Mouse (Mus musculus): ENCODE results near the gene Fig4. TPM values are rescaled to one million over a fixed set of nuclear protein-coding genes. Genes with fewer than 3 reads are reported as not detected.

Gene Fig4
- total and polyA plus RNA-seq, 3 experiments: 21.4 to 27.4 TPM; not detected in 1

- Histone ChIP-seq H3K27me3 (ENCODE audit: control insufficient read depth in 1 of 2, insufficient read depth in 2 of 2, low read length in 2 of 2) (no peaks in the 10 kb centered on the region), H3K9me3 (replicated peaks; ENCODE audit: insufficient read depth, low read length) (no peaks in the 10 kb centered on the region), H3K4me3 (ENCODE audit: control insufficient read depth in 1 of 2, insufficient read depth in 1 of 2, low read depth in 2 of 2, low read length in 2 of 2) (no peak overlapping the region), H3K4me1 (ENCODE audit: control insufficient read depth in 1 of 2, insufficient read depth in 2 of 2, low read length in 2 of 2) (peaks cover 7 to 38% of the 10 kb centered on the region in 2 experiments), H3K36me3 (ENCODE audit: control insufficient read depth in 1 of 2, insufficient read depth in 2 of 2, low read length in 2 of 2) (peaks cover 0 to 38% of the 10 kb centered on the region in 2 experiments; a peak in 2 of 4 replicates), H3K79me2 (ENCODE audit: control insufficient read depth, insufficient read depth, low read length, poor library complexity) (no peaks in the 10 kb centered on the region), H3K27ac (ENCODE audit: control insufficient read depth, low read depth, low read length) (peak overlapping the region; percentile 62), H3K9ac (ENCODE audit: control insufficient read depth, low read depth, low read length, poor library complexity, severe bottlenecking) (no peak overlapping the region)
- no peak for DNase-seq (ENCODE audit: low read depth, low spot score)
- no peak for TF ChIP-seq RCOR1 (IDR thresholded peaks at IDR 0.05; ENCODE audit: low read depth, low read length)
- TF ChIP-seq KAT2A (conservative IDR thresholded peaks at IDR 0.05; ENCODE audit: low read depth, low read length): no peak
- no peak for TF ChIP-seq ELF1 (IDR thresholded peaks at IDR 0.05; ENCODE audit: low read depth, low read length)
- no peak for TF ChIP-seq ZMIZ1 (IDR thresholded peaks at IDR 0.05; ENCODE audit: low read depth, low read length)
Measured at GRCm38 (mm10) chr10:41205647-41206046, 97.4 kb downstream of the Fig4 start.

GRCm38 (mm10) chr10:41204637-41205315 is 98.3 kb downstream of the Fig4 start:
- no peaks in the 10 kb centered on the region for H3K79me2 ChIP-seq (ENCODE audit: control insufficient read depth, insufficient read depth, low read length, poor library complexity)
- no peaks in the 10 kb centered on the region for H3K9me3 ChIP-seq (replicated peaks; ENCODE audit: insufficient read depth, low read length)
- peak overlapping the region; percentile 20; the same call in 1 of the 2 replicates for H3K9ac ChIP-seq (ENCODE audit: control insufficient read depth, low read depth, low read length, poor library complexity, severe bottlenecking)
- DNase-seq (ENCODE audit: low read depth, low spot score): peak; percentile 93
- no peaks in the 10 kb centered on the region for H3K27me3 ChIP-seq (ENCODE audit: control insufficient read depth in 1 of 2, insufficient read depth in 2 of 2, low read length in 2 of 2)
- H3K4me3 ChIP-seq (ENCODE audit: control insufficient read depth in 1 of 2, insufficient read depth in 1 of 2, low read depth in 2 of 2, low read length in 2 of 2): peak overlapping the region; percentile 4 to 17; a peak in 1 of 4 replicates
- peak overlapping the region; percentile 62 for H3K27ac ChIP-seq (ENCODE audit: control insufficient read depth, low read depth, low read length)
- H3K36me3 ChIP-seq (ENCODE audit: control insufficient read depth in 1 of 2, insufficient read depth in 2 of 2, low read length in 2 of 2): peaks cover 0 to 31% of the 10 kb centered on the region in 2 experiments; a peak in 2 of 4 replicates
- H3K4me1 ChIP-seq (ENCODE audit: control insufficient read depth in 1 of 2, insufficient read depth in 2 of 2, low read length in 2 of 2): peaks cover 6 to 34% of the 10 kb centered on the region in 2 experiments
- TF ChIP-seq ZMIZ1 (IDR thresholded peaks at IDR 0.05; ENCODE audit: low read depth, low read length) (peak; percentile 49; the same call in 1 of the 2 replicates), GABPA (IDR thresholded peaks at IDR 0.05; ENCODE audit: low read depth, low read length) (no peak), MYC (IDR thresholded peaks at IDR 0.05; ENCODE audit: low read depth, low read length) (peak; percentile 90), POLR2A (IDR thresholded peaks at IDR 0.05; ENCODE audit: control insufficient read depth in 1 of 2, insufficient read depth in 1 of 2, low read depth in 1 of 2, low read length in 2 of 2, poor library complexity in 1 of 2) (no peak), ZC3H11A (IDR thresholded peaks at IDR 0.05; ENCODE audit: low read depth, low read length) (no peak), JUND (IDR thresholded peaks at IDR 0.05; ENCODE audit: low read depth, low read length) (no peak), ZKSCAN1 (IDR thresholded peaks at IDR 0.05; ENCODE audit: low read depth, low read length) (no peak), MAX (IDR thresholded peaks at IDR 0.05; ENCODE audit: low read length) (peak; percentile 91), MXI1 (IDR thresholded peaks at IDR 0.05; ENCODE audit: low read depth, low read length) (peak; percentile 95), NELFE (IDR thresholded peaks at IDR 0.05; ENCODE audit: low read depth, low read length) (no peak), USF2 (IDR thresholded peaks at IDR 0.05; ENCODE audit: borderline replicate concordance in 1 of 2, insufficient read depth in 1 of 2, low read depth in 1 of 2, low read length in 2 of 2) (no peak), ZNF384 (IDR thresholded peaks at IDR 0.05; ENCODE audit: low read depth, low read length) (peak; percentile 36; the same call in 1 of the 2 replicates), USF1 (IDR thresholded peaks at IDR 0.05; ENCODE audit: low read depth, low read length) (no peak), CHD2 (IDR thresholded peaks at IDR 0.05; ENCODE audit: low read length) (no peak), NRF1 (IDR thresholded peaks at IDR 0.05; ENCODE audit: insufficient read depth, low read depth, low read length, poor library complexity, severe bottlenecking) (no peak), CTCF (IDR thresholded peaks at IDR 0.05 in 2 of 3, conservative IDR thresholded peaks at IDR 0.05 in 1 of 3; ENCODE audit: control insufficient read depth in 1 of 3, insufficient read depth in 1 of 3, low read depth in 2 of 3, low read length in 3 of 3, poor library complexity in 1 of 3, severe bottlenecking in 1 of 3) (no peak), MAZ (IDR thresholded peaks at IDR 0.05; ENCODE audit: low read depth, low read length) (peak; percentile 62; the same call in 1 of the 2 replicates), GATA1 (IDR thresholded peaks at IDR 0.05; ENCODE audit: low read depth, low read length) (peak; percentile 94), CHD1 (IDR thresholded peaks at IDR 0.05; ENCODE audit: low read depth, low read length) (no peak), HCFC1 (IDR thresholded peaks at IDR 0.05; ENCODE audit: low read depth, low read length) (no peak), RCOR1 (IDR thresholded peaks at IDR 0.05; ENCODE audit: low read depth, low read length) (peak; percentile 84), KAT2A (conservative IDR thresholded peaks at IDR 0.05; ENCODE audit: low read depth, low read length) (no peak), MYB (IDR thresholded peaks at IDR 0.05; ENCODE audit: low read depth, low read length) (0 out of 2 replicates have a peak, but pooled peaks have one; percentile 14), UBTF (IDR thresholded peaks at IDR 0.05; ENCODE audit: borderline replicate concordance, insufficient read depth, low read depth, low read length) (no peak), TAL1 (IDR thresholded peaks at IDR 0.05; ENCODE audit: low read length) (peak; percentile 96), POLR2AphosphoS2 (IDR thresholded peaks at IDR 0.05; ENCODE audit: low read length) (no peak), E2F4 (IDR thresholded peaks at IDR 0.05; ENCODE audit: borderline replicate concordance, low read depth, low read length) (no peak), MEF2A (IDR thresholded peaks at IDR 0.05; ENCODE audit: extremely low read depth, insufficient replicate concordance, low read depth, low read length, poor library complexity, severe bottlenecking) (no peak)
